Mouse (Mus musculus): ENCODE data around the gene Bves. TPM values are rescaled to one million over a fixed set of nuclear protein-coding genes. Genes with fewer than 3 reads are reported as not detected.
"Not testable (repeated sequence)": the region's sequence is repeated elsewhere in the genome, so short reads cannot be mapped to it uniquely, and the experiment has no call there.

Gene Bves
- total RNA-seq, 2 experiments from 2014 or later, result 35.0 to 37.2 TPM

DNA sequence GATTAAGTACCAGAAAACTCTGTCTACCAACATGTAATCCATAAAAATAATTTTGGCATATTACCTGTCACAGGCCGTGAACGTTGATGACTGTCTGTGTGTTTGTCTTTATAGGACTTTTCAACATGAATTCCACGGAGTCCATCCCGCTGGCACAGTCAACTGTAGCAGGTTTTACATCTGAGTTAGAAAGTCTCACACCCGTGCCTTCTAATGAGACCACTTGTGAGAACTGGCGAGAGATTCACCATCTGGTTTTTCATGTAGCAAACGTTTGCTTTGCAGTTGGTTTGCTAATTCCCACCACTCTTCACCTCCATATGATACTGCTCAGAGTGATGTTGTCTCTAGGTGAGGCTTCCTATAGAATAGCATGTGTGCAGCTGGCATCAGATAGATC is 3.5 kb downstream of the Bves start:
- no peak for DNase-seq
- intact Hi-C loops (cut with DNase I; ENCODE audit: low total_unique reads), result no loop called here

DNA sequence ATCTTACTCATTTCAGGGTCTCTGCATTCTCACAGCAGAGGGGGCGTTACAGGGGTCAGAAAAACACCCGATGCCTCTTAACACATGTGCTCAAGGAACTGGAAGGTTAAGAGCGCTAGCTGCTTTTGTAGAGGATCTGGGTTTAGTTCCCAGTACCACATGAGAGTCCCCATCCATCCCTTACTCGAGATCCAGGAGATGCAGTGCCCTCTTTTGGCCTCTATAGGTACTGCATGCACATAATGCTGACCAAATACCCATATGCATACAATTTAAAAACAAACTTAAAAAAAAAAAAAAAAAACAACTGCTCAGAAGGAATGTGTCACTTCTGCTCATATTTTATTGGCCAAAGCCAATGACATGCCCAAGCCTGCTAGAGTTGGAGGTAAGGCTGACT is 8.8 kb downstream of the Bves start:
- no peak for DNase-seq
- intact Hi-C loops (cut with DNase I; ENCODE audit: low total_unique reads), result no loop called here

DNA sequence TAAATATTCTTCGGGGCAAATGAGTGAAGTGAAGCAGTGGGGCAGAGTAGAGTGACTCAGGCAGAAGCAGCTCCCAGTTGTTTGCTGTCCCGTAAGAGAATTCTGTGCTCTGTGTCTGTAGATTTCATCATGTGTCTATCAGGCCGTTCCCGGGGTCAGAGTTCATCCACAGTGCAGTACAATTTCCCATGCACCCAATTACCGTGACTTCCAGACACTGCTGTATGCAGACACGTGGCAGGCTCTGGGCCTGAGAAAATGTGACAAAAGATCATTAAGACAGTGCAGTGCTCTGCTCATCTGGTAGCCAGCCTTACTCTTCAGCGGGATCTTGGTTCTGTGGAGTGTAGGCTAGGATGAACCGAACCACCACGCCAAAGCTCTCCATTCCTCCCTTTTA is 9.6 kb downstream of the Bves start:
- no peak for DNase-seq
- intact Hi-C loops (cut with DNase I; ENCODE audit: low total_unique reads), result no loop called here

DNA sequence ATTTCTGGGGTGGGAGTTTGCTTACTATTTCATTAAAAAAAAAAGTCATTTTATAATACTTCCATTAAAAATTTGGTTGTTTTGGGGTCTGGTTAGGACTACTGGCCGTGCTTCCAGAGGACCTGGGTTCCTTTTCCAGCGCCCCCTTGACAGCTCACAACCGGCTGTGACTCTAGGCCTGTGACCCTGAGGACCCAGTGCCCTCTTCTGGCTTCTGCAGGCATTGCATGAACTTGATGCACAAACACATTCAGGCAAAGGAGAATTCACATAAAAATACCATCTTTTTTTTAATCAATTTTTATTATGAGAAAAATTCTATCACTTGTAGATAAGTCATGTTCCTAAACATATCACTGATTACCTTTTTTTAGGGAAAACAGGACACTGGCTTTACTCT is 12.6 kb downstream of the Bves start:
- intact Hi-C loops (cut with DNase I; ENCODE audit: low total_unique reads); DNase-seq: not testable (repeated sequence)

DNA sequence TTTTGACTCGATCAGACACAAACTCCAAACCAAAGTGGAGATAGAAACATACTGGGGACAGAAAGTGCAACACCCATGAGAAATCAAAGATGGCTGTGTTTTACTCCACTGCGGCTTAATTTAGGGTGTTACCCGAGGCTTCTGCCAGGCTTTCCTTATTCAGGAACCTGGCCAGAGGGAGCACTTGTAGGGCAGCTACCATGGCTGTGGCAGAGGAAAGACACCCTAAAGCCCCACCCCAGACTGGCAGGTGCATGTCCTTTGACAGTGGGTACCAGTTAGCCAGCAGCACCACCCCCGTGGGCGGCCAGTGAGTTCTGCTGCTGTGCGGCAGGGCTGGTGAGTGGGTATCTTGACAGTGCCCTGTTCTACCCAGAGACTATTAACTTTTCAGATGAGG is 20.5 kb downstream of the Bves start:
- no peak for DNase-seq
- intact Hi-C loops (cut with DNase I; ENCODE audit: low total_unique reads), result no loop called here

DNA sequence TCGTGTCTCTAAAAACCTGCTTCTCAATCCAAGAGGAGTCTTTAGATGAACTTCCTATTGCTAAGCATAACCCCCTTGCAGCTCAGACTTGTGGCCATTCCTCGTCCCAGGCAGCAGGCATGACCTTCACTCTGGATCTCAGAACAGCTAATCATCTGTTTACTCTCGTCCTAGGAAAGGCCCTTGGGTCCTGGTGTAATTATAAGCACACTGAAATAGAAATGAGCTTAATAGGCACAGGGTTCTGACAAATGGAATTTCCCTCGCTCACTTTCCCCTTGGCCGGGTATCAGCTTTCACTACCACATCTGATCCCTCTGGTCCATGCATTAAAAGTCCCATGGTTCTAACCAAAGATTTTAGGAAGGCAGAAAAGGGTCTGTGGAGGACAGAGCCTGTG is 27.8 kb downstream of the Bves start:
- DNase-seq, result no peak
- intact Hi-C loops (cut with DNase I; ENCODE audit: low total_unique reads), result no loop called here

DNA sequence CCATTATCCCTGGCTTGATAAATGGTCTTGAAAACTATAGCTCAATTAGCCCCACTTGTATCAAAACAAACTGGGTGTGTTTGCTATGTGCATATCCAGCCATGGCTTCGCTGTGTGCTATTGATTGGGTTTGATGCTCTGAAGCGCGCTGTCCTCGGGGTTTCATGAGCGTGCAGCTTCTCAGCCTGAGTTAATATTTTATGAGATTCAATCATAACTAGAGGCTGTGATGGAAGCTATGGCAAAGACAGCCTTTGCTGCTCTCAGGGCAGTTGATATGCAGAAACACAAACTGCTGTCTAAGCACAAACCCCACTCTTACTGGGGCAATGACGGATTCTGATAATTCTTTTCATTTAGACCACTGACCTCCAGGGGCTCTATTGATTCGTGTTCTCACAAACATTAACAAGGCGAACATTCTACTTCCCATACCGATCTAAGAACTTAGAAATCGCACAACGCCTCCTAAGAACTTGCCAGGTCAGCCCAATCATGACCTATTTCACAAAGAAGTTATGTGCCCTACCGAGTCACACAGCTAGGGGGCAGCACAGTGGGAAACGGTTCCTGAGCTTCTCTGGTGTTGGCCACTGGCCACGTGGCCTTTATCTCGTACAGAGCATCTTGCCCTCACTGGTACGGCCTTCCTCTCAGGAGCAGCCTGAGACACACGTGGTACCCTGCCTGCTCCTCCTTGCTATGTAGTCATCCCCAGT is 31.6 kb downstream of the Bves start:
- DNase-seq, result no peak
- intact Hi-C loops (cut with DNase I; ENCODE audit: low total_unique reads), result no loop called here

DNA sequence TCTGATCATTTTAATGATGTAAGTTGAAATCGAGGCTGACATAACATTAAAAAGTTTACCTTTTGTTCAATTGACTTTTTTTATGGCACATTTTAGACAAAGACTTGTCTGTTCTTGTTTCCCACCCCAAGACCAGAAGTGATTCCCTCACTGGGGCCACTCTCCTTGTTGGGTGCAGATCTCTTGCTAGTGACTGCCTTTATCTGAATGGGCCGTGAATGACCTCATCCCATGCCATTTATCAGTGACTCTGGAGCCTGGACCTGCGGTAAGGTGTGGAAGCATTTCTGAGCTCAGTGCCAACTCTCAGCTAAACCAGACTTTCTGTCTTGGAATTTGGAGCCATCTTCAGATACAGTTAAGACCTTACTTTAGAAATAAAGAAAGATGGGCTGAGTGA is 34.1 kb downstream of the Bves start:
- no peak for DNase-seq
- intact Hi-C loops (cut with DNase I; ENCODE audit: low total_unique reads), result loop anchor here (5.0 kb wide), 1 partner anchor 282 kb away; no protein-coding TSS in a partner anchor

DNA sequence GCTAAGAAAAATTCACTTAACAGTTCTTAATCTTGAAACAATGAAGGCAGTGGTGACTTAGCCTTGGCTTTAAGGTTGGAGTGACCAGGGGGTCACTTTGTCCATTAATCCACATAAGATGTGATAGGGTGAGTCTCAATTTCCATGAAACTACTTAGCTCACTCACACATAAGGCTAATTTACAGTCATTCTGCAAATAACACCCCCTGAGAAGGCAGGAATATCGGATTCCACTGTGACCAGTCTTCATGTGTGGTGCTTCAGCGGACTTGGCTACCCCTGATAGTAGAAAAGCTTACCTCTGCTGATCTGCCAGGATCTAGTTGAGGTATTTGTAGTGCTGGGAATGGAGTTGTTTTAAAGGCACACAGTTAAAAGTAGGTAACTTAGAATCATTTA is 35.0 kb downstream of the Bves start:
- intact Hi-C loops (cut with DNase I; ENCODE audit: low total_unique reads), result loop anchor here (5.0 kb wide), 1 partner anchor 283 kb away; no protein-coding TSS in a partner anchor
- DNase-seq, result no peak

DNA sequence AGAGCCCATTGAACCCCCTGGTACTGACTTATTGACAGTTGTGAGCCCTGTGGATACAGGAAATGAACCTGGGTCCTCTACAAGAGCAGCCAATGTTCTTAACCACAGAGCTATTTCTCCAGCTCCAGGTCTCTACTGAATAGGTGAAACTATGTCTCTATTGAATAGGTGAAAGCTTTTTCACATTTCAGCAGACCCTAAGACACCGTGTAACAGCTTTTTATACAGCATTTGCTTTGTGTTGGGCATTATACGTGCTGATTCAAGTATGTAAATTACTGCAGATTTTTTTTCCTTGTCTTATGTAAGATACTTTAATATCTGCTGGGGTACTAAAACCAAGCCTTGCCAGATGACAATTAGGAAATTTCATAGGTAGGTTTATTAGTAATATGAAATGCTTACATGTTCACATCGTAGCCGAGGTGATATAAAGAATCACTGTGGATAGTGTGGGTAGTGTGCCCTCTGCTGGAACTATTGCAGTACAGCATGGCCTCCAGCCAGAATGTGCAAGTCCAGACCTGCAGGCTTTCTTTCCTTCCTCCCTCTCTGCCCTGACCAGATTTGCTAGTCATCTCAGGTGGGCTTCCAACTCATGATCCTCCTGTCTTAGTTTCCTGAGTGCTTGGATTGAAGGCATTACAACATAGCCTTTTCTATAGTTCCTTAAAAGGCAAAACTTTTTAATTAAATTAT is 37.6 kb downstream of the Bves start:
- DNase-seq, result peak; percentile 57
- intact Hi-C loops (cut with DNase I; ENCODE audit: low total_unique reads), result loop anchor here (2.0 to 5.0 kb wide), 2 partner anchors 260 to 286 kb away; no protein-coding TSS in a partner anchor

DNA sequence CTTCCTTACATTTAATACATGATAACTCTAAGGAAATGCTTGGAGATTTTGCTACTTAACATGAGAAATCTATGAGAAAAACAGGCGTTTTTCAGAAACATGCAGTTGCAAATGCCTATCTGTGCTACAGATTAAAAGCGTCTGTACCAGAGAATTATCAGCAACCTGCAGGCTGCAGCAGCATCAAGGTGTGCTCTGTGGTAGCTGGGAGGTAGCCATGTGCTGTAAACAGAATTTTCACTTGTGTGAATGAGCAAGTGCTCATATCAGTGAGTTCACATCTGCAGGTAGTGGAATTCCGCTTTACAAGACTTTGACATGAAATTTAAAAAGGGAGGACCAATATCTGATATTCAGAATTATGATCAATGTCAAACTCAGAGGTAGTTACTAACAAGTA is 42.7 kb downstream of the Bves start:
- intact Hi-C loops (cut with DNase I; ENCODE audit: low total_unique reads), result no loop called here
- DNase-seq, result no peak

DNA sequence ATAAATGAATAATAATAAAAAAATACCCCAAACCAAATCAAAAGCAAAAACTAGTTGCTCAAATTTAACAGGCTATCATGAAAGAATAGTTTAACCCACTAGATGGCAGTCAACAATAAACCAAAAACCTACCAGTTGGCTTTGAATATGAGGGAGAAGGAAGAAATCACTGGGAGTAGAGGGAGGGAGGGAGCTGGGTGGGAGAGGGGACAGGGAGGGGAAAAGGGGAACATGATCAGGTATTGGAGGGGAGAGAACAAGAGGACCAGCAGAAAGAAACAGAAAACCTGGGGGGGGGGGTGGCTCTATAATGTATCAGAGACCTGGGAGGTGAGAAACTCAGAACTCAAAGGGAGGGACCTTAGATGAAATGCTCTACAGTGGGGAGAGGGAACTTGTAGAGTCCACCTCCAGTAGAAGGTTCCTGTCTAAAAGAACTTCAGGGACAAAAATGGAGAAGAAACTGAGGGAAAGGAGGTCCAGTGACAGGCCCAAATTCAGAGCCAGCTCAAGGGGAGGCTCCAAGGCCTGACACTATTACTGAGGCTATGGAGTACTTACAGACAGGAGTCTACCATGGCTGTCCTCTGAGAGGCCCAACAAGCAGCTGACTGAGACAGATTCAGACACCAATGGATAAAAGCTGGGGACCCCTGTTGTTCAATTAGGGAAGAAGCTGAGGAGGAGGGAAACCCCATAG is 46.5 kb downstream of the Bves start:
- DNase-seq, result no peak
- intact Hi-C loops (cut with DNase I; ENCODE audit: low total_unique reads), result loop anchor here (10.0 kb wide), 1 partner anchor 533 kb away; no protein-coding TSS in a partner anchor

DNA sequence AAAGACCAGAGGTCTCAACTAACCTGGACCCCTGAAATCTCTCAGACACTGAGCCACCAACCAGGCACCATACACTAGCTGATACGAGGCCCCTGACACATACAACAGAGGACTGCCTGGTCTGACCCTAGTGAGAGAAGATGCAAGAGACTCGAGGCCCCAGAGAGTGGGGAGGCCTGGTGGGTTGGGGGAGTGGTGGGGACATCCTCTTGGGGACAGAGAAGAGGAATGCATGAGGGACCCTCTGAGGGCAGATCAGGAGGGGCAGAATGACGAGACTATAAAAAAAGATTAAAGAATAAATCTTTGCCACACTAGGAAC is 47.0 kb downstream of the Bves start:
- intact Hi-C loops (cut with DNase I; ENCODE audit: low total_unique reads), result loop anchor here (10.0 kb wide), 1 partner anchor 532 kb away; no protein-coding TSS in a partner anchor
- DNase-seq, result no peak

DNA sequence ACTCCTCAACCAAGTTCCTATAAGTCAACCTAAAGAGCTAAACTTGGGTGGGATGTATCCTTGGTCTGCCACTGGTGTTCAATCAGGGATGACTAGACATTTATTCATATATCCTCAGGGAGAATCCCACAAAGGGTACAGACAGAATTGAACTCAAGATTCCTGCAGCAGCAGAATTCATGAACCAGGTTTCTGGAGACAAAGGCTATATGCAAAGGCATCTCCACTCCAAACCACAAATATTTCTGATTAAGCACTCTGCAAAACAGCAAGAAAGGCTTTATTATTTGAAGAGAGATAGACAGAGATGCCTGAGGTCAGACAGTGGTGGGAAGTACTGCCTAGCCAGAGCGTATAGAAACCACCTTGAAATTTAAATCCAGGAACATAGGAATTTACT is 62.6 kb downstream of the Bves start:
- DNase-seq, result no peak
- intact Hi-C loops (cut with DNase I; ENCODE audit: low total_unique reads), result no loop called here

DNA sequence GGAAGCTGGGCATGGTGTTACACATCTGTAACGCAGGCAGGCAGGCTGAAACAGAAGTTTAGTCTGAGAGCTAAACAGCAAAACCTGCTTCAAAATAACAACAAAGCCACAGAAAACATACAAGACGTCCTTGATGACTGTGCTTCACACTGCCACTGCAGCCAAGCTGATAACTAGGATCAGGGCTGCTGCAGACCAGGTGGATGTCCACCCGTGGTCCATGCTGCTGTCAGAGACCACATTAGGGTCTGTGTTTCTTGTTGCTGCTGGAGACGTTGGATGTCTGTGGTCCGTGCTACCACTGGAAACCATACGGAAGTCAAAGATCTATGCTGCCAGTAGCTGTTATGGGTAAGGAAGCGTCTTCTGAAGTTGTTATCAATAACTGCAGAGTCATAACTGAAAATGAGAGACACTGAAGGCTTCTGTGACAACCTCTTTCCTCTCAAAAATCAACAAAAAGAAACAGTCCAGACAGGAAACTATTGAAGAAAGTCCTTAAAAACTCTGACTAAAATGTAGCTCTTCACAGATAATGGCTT is 64.2 kb downstream of the Bves start:
- no peak for DNase-seq
- intact Hi-C loops (cut with DNase I; ENCODE audit: low total_unique reads), result no loop called here

DNA sequence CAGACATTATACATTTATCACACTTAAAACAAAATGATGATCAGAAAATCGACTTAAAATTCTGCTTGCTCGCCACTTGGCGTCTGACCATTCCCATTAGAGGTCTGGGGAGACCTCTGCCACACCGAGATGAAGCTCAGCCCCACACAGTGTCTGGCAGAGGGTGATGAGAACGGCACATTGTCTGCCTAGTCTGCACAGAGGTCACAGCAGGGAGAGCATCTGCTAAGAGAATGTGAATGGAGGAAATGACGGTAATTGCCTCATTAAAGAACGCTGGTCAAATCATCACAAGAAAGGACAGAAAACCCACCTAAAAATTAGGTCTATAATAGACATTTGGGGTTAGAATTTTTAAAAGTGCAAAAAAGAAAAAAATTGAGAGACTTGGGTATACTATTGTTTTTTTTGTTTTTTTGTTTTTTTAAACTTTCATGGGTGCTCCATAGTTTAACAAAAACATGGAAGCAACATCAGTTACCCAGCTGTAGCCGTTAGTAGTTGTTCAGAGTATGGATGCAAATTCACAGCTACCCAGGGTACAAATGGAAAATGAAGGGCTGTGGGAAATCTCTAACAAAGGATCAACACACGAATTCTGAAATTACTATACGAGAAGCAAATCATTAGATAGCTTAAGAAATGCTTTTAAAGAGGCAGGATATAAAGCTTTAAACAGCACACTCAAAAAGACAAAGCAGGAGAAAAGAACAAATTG is 75.2 kb downstream of the Bves start:
- intact Hi-C loops (cut with DNase I; ENCODE audit: low total_unique reads), result no loop called here

DNA sequence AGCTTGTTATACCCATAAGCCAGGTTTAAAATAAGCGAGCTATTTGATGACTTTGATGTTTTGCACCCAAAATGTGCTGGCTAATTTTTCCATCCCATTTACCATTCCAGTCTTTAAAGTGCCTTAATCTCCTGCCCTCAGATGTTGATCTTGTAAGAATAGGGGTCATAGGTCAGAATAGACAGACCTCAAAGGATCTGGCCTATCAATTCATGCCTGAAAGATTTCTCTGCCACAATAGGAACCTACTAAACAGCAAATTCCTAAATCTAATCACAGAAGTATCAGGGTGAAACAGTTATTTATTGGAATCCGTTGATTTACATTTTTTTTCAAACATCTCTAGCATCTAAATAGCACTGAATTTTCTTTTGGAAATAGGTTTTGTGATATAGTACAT is 76.2 kb downstream of the Bves start:
- intact Hi-C loops (cut with DNase I; ENCODE audit: low total_unique reads), result no loop called here

More for the DNA sequence above, 75.2 kb downstream of the Bves start:
- no peak for DNase-seq

DNA sequence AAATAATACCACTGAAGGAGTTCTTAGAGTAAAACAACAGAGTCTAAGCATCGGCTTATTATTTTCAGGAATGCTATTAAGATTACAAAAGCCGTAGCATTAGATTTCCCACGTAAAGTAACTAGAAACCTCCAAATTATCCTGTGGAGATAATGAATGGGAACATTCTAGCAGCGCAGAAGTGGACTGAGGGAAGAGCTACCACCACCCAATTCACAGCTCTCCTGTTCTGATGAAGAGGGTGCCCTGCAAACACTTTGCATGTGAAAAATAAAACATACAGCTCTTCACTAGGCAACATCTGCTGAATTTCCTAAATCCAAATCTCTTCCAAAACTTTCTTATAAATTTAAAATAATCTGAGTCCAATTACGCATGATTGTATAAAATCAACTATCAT is 76.6 kb downstream of the Bves start:
- no peak for DNase-seq
- intact Hi-C loops (cut with DNase I; ENCODE audit: low total_unique reads), result no loop called here

More for the DNA sequence above, 76.2 kb downstream of the Bves start:
- no peak for DNase-seq
